Mouse (Mus musculus) lung, postnatal 25 days (tissue): ENCODE data around the gene C1qtnf4.

Experiments used
- DNase-seq: peaks from one replicate; pipeline ENCODE4 v3.0.0; 2022; ENCODE audit warnings: low spot score

C1qtnf4 gene

GRCm38 (mm10) chr2:90931829-90932228 is 46.2 kb downstream of the C1qtnf4 start:
- DNase-seq = no peak

DNA sequence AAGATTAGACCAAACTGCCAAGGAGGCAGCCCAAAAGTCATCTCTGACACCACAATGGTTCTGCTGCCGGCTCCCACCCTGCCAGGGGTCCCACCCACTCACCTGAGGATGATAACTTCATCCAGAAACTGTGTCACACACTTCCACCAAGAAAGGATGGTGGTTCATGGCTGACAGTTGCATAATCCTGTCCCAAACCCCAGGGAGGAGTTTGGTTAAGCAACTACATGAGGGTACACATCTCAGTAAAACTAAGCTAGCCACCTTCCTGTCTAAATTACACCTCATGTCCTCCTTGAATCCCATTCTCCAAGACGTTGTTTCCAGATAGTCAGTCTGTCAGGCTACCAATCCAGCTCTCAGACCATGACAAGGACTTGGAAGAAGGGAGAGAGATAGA is 46.6 kb downstream of the C1qtnf4 start:
- DNase-seq = no peak

GRCm38 (mm10) chr2:90938362-90938761 is 52.7 kb downstream of the C1qtnf4 start:
- no peak for DNase-seq

DNA sequence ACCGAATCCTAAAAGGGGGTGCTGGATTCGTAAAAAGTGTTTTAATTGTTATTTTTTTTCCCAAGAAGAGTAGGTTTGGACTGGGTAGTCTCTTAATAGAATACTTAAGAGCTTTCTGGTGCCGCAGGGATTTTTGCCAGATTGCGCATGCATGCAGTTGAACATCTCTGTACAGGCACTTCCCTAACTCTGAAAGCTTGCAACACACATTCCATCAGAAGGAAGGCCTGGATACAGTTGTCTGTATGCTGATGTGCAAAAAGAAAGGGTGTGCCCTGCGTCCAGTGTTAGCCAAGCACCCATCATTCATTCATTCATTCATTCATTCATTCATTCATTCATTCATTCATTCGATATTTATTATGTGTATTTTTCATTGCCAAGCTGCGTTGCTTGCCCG is 54.1 kb downstream of the C1qtnf4 start:
- DNase-seq = no peak
